Mouse (Mus musculus) midbrain, embryonic 16.5 days (tissue): Measurements from ENCODE around the gene Tinagl1. TPM values are rescaled to one million over a fixed set of nuclear protein-coding genes. Genes with fewer than 3 reads are reported as not detected.

ENCODE experiments used
- ATAC-seq: fragments of 200-750 bp; cut with Nextera tagmentation; 2 replicates; pipeline ENCODE4 v1.8.0; 2017; ENCODE audit warnings: moderate TSS enrichment
- H3K27ac ChIP-seq: fragments of 300-500 bp; sonication (generic); 2 replicates; pipeline ENCODE4 v1.5.1; 2014; ENCODE audit warnings: mild to moderate bottlenecking, low read length, mixed read lengths
- H3K27me3 ChIP-seq: fragments of 300-500 bp; sonication (generic); 2 replicates; pipeline ENCODE4 v1.6.1; 2014; ENCODE audit warnings: low read depth, low read length, mixed read lengths; ENCODE audit not compliant: control insufficient read depth, insufficient read depth
- H3K36me3 ChIP-seq: fragments of 300-500 bp; sonication (generic); 2 replicates; pipeline ENCODE4 v1.6.1; 2014; ENCODE audit warnings: mild to moderate bottlenecking, low read length, moderate library complexity, mixed read lengths; ENCODE audit not compliant: control insufficient read depth, insufficient read depth
- H3K4me1 ChIP-seq: fragments of 300-500 bp; sonication (generic); 2 replicates; pipeline ENCODE4 v1.6.1; 2014; ENCODE audit warnings: mild to moderate bottlenecking, low read length, mixed read lengths; ENCODE audit not compliant: control insufficient read depth, insufficient read depth
- H3K4me2 ChIP-seq: fragments of 300-500 bp; sonication (generic); 2 replicates; pipeline ENCODE4 v1.6.1; 2014; ENCODE audit warnings: mild to moderate bottlenecking, low read length, mixed read lengths
- H3K4me3 ChIP-seq: fragments of 300-500 bp; sonication (generic); 2 replicates; pipeline ENCODE4 v1.5.1; 2014; ENCODE audit warnings: low read depth, mild to moderate bottlenecking, low read length, moderate library complexity, mixed read lengths
- H3K9ac ChIP-seq: fragments of 300-500 bp; sonication (generic); 2 replicates; pipeline ENCODE4 v1.6.1; 2014; ENCODE audit warnings: low read depth, low read length, mixed read lengths
- H3K9me3 ChIP-seq: fragments of 300-500 bp; sonication (generic); replicated peaks from 2 replicates; pipeline ENCODE4 v1.6.1; 2014; ENCODE audit warnings: mild to moderate bottlenecking, low read length, mixed read lengths; ENCODE audit not compliant: control insufficient read depth, poor library complexity, severe bottlenecking
- WGBS: fragments of 180-500 bp; shearing (Covaris S2); extraction: QIAGEN DNeasy Blood & Tissue Kit; methylation state at CpG from one replicate; pipeline ENCODE4 v1.1.7; 2014; 5-methylcytosine and 5-hydroxymethylcytosine counted together
- polyA plus RNA-seq: library from polyadenylated mRNA; unstranded; fragments of >200 nt; fragmentation: Nextera tagmentation; extraction: Ambion mirVana; gene quantifications from 2 replicates; pipeline ENCODE4 v1.2.1, GENCODE M21; 2015

The Tinagl1 gene
- polyA plus RNA-seq, 1 experiment from 2014 or later: 4.6 TPM

- no peak for ATAC-seq
- no peak overlapping the region for H3K9ac ChIP-seq
- H3K9me3 ChIP-seq: no peaks in the 10 kb centered on the region
- H3K27ac ChIP-seq: no peak overlapping the region
- 91% methylated on average over 6 of the region's 6 CpGs for WGBS
- no peak overlapping the region for H3K4me2 ChIP-seq
- no peaks in the 10 kb centered on the region for H3K4me1 ChIP-seq
- H3K4me3 ChIP-seq: no peak overlapping the region
- H3K36me3 ChIP-seq: peaks cover 13% of the 10 kb centered on the region
- H3K27me3 ChIP-seq: no peaks in the 10 kb centered on the region
Observed at GRCm38 (mm10) chr4:130125164-130125563, 49.8 kb downstream of the Tinagl1 start.

GRCm38 (mm10) chr4:130124110-130124509, 50.8 kb downstream of the Tinagl1 start:
- ATAC-seq: no peak
- Histone ChIP-seq H3K36me3 (peaks cover 13% of the 10 kb centered on the region), H3K4me1 (no peaks in the 10 kb centered on the region), H3K27ac (no peak overlapping the region), H3K9ac (no peak overlapping the region), H3K27me3 (no peaks in the 10 kb centered on the region), H3K9me3 (no peaks in the 10 kb centered on the region), H3K4me3 (no peak overlapping the region), H3K4me2 (no peak overlapping the region)
- 92% methylated on average over 4 of the region's 4 CpGs for WGBS

GRCm38 (mm10) chr4:130123020-130123419, 51.9 kb downstream of the Tinagl1 start:
- no peaks in the 10 kb centered on the region for H3K4me1 ChIP-seq
- H3K4me2 ChIP-seq: no peak overlapping the region
- 89% methylated on average over 5 of the region's 5 CpGs for WGBS
- H3K27ac ChIP-seq: no peak overlapping the region
- H3K27me3 ChIP-seq: no peaks in the 10 kb centered on the region
- no peak overlapping the region for H3K9ac ChIP-seq
- ATAC-seq: no peak
- no peak overlapping the region for H3K4me3 ChIP-seq
- H3K36me3 ChIP-seq: peaks cover 13% of the 10 kb centered on the region
- H3K9me3 ChIP-seq: no peaks in the 10 kb centered on the region

- 72% methylated on average over 8 of the region's 8 CpGs for WGBS
- no peak for ATAC-seq
- Histone ChIP-seq H3K4me1 (no peaks in the 10 kb centered on the region), H3K9ac (no peak overlapping the region), H3K9me3 (no peaks in the 10 kb centered on the region), H3K4me2 (no peak overlapping the region), H3K27me3 (no peaks in the 10 kb centered on the region), H3K4me3 (no peak overlapping the region), H3K36me3 (peaks cover 11% of the 10 kb centered on the region), H3K27ac (no peak overlapping the region)
Observed at GRCm38 (mm10) chr4:130121560-130121959, 53.4 kb downstream of the Tinagl1 start.

GRCm38 (mm10) chr4:130120752-130121151, 54.2 kb downstream of the Tinagl1 start:
- H3K27me3 ChIP-seq: no peaks in the 10 kb centered on the region

More at GRCm38 (mm10) chr4:130120752-130121151, 54.2 kb downstream of the Tinagl1 start:
- WGBS: 75% methylated on average over 4 of the region's 4 CpGs
- H3K4me1 ChIP-seq: no peaks in the 10 kb centered on the region
- no peak overlapping the region for H3K27ac ChIP-seq
- ATAC-seq: no peak
- H3K4me2 ChIP-seq: no peak overlapping the region
- peaks cover 11% of the 10 kb centered on the region for H3K36me3 ChIP-seq
- no peak overlapping the region for H3K9ac ChIP-seq
- no peaks in the 10 kb centered on the region for H3K9me3 ChIP-seq
- H3K4me3 ChIP-seq: no peak overlapping the region

Other genes with a start within 250 kb of the Tinagl1 start
- gene Spocd1, start 245.9 kb downstream of the Tinagl1 start, polyA plus RNA-seq: not detected in 2 replicates
- 15.8 and 17.0 TPM in 2 replicates for gene Adgrb2, start 190.3 kb downstream of the Tinagl1 start, polyA plus RNA-seq
- gene Col16a1, start 127.3 kb downstream of the Tinagl1 start, polyA plus RNA-seq: 8.6 and 10.5 TPM in 2 replicates
- 62.1 and 62.3 TPM in 2 replicates for gene Pef1, start 72.6 kb downstream of the Tinagl1 start, polyA plus RNA-seq
- gene Hcrtr1, start 35.8 kb downstream of the Tinagl1 start, polyA plus RNA-seq: 3.9 and 6.6 TPM in 2 replicates
- gene Gm853, start 47.3 kb upstream of the Tinagl1 start, polyA plus RNA-seq: 0.24 TPM in 1 of 2 replicates, not detected in the other
- gene Serinc2, start 104.1 kb upstream of the Tinagl1 start, polyA plus RNA-seq: 29.6 and 39.9 TPM in 2 replicates
- 257 and 308 TPM in 2 replicates for gene Fabp3, start 133.5 kb upstream of the Tinagl1 start, polyA plus RNA-seq
- 1.1 and 1.5 TPM in 2 replicates for gene Gm10570, start 133.6 kb upstream of the Tinagl1 start, polyA plus RNA-seq
- 85.9 and 91.3 TPM in 2 replicates for gene Zcchc17, start 184.8 kb upstream of the Tinagl1 start, polyA plus RNA-seq
- gene Snrnp40, start 185.0 kb upstream of the Tinagl1 start, polyA plus RNA-seq: 84.2 and 94.5 TPM in 2 replicates